Mouse (Mus musculus) spleen, postnatal 10 days (tissue): ENCODE results near the gene Prex1.

Experiments
- DNase-seq, 2 experiments: peaks; one replicate each; pipeline ENCODE4 v3.0.0; 2021 to 2022; ENCODE audit warnings: low spot score in 2 of 2

Gene Prex1

DNA sequence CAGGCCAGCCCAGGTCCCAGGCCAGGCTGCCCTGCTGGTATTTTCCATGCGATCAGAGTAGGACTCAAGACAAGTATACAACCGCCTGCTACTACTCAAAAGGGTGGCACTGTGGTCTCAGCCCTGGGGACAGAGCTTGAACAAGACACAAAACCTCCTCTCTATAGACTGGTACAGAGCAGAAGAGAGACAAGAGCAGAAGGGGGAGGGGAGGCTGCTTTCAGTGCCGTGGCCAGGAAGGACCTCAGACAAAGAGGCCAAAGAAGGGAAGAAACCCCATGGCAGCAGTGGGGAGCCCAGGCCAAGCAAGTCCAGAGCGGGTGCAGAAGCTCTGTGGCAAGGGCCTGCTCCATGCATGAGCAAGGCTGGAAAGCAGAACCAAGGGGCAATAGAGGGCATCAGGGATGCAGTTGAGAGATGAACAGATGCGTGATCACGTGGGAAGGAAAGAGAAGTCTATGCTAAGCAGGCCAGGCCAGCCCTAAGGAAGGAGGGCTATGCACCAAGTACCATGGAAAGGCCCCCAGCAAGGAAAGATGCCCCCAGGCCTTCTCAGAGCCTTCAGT, 51.0 kb downstream of the Prex1 start:
- no peak for DNase-seq

DNA sequence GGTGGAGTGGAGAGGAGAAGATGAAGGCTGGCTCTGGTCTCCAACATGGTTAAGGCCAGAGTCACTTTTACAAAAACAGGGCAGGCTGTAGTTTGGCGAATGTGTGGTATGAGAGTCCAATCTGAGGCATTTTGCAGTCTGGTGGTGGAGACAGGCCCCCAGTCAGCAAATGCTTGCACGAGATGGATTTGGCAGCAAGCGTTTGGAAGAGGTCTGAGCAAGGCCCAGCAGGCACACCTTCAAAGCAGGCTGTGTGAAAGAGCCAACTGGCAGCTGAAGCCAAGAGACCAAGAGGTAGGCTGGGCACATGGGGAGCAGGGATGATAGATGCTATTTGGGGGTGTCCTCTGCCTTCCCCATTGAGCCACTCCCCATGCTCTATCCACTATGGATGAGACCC, 51.7 kb downstream of the Prex1 start:
- no peak for DNase-seq

DNA sequence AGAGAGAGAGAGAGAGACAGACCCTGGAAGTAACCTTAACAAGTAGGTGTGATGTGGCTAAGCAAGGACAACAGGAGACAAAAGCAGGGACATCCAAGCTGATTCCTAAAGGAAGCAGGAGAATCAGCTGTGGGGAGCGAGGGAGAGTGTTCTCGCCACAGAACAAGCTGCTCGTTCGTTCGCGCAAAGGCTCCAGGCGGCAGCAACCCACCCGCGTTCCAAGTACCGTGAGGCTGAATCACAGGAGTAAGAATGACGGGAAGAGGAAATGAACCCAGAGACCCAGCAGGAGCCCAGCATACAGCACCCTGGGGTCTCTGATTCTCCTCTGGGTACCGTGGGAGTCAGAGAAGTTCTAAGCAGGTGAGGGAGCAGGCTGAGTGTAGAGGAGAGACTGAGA, 52.1 kb downstream of the Prex1 start:
- no peak for DNase-seq

DNA sequence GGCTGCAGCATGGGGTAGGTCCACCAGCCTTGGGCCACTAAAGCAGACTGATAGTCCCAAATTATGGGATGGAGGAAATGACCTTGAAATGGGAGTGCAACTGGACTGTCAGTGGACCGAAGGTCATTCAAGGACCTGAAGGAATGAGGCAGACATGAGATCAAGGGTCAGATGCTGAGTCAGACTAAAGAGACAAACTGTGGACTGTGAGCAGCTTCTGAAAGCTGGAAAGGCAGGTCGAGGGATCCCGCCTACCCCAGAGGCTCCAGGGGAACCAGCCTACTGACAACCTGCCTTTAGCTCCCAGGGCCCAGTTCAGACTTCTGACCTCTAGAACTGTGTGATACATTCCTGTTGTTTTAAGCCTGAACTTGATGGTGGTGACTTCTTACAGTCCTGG, 55.3 kb downstream of the Prex1 start:
- no peak for DNase-seq

DNA sequence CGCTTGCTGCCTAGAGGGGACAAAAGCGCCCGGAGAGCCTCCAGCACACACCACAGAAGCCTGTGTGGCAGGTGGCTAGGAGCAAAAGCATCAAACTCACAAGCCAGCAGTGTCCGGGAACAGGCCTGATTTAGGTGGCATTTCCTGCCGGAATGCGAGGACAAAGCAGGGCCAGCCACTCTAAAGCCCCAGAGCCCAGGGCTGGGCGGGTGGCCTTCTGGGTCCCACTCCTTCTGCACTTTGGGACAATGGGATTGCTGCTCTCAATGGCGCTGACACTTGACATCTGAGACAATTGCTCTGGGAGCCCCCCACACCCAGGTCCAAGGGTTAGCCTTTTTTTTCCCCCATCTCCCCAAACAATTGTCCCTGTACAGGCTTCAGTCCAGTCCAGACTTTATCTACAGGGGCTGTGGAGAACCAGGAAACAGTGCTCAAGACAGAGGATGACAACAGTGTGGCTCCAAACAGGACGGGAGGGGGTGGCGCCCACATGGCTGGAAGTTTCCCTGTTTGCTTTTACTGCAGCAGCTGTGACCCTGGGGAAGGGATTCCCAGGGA, 56.1 kb downstream of the Prex1 start:
- no peak for DNase-seq

DNA sequence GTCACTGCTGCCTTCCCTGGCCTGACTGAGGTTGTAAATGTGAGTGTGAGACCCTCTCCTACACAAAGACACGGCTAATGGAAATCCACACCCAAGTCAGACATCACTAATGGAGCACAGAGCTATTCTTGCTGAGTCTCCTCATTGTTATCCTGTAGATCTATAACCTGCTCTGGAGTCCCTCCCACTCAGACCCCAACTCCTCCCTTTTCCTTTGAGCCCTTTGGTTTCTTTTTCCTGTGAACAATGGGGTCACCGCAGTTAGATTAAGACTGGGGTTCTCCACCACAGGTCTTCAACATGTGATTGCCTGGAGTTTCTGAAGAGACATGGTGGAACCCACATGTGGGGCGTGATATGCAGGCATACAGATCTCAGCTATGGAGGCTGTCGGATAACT, 57.0 kb downstream of the Prex1 start:
- DNase-seq: no peak

DNA sequence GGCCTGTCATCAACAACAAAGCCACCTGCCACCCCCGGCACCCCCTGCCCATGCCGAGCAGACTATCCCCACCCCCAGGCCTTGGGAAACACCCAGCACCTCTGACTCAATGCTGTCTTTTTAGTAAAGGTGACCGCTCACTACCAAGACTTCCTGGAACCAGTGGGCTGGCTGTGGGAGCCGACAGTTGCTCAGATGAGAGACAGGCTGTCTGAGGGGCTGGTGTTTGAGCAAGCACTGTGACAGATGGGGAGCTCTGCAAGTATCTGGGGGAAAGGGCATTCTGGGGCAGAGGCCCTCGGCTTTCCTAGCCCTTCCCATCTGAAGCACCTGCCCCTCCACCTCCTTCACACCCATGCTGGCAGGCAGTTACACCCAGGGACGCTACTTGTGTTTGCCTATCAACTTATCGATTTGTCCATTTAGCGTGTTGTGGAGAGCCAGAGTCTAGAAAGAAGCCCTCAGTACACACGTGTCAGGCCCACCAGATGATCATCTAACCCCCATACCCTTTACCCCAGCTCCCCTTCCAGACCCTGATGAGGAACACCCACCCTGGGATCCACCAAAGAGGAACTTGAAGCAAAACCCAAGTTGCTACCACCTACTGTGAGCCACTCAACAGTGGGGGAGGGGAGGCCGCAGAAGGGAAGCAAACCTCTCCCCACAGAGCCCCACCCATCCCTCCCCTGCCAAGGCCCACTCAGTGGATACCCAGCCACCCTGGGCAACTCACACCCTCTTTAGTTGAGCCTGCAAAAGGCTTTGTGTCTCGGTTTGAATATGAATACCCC, 57.7 kb downstream of the Prex1 start:
- peak in 1 of 2 experiments; percentile 80 for DNase-seq

DNA sequence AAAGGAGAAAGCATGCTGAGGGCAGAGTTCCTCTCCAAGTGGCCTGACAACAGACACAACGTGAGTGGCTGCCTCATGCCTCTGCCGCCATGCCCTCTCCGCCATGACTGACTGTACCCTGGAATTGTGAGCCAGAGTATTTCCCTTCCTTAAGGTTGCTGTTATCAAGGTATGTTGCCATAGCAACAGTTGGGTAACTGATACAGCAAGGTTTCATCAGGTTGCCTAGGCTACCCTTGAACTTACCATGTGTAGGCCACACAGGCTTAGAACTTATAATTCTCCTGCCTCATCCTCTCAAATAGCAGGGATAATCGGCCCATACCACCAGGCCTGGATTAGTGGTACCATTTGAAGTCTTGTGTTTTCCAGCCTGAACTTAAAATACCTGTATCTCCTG, 58.3 kb downstream of the Prex1 start:
- no peak for DNase-seq

DNA sequence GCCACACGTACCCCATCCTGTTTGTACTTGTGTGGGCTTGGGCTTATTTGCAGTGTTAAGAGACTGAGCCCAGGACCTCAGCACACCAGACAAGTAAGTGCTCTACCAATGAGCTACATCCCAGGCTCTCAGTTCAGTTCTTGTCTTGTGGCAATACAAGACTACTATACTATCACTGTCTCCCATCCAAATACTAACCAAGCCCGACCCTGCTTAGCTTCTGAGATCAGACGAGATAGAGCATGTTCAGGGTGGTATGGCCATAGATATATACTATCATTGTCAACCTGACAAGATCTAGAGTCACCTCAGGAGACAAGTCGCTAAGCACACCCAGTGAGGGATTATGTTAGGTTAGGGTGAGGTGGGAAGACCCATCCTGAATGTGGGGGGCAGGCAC, 58.8 kb downstream of the Prex1 start:
- no peak for DNase-seq

DNA sequence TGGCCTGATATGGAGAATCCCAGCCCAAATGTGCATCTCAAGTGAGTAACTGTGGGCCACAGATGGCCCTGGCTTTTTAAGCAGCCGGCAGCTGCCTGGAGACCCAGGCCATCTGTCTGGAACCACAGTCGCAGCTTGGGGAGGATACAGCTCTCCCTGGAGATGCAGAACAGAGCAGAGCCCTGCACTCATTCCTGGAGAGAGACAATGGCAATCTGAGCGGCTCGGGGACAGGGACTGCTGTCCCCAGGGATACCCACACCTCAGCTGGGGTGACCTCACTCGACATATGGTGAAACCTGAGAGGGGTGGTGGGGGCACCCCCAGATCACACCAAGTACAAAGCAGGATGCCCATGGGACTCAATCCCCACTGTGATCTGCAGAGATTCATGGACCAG, 60.1 kb downstream of the Prex1 start:
- no peak for DNase-seq

DNA sequence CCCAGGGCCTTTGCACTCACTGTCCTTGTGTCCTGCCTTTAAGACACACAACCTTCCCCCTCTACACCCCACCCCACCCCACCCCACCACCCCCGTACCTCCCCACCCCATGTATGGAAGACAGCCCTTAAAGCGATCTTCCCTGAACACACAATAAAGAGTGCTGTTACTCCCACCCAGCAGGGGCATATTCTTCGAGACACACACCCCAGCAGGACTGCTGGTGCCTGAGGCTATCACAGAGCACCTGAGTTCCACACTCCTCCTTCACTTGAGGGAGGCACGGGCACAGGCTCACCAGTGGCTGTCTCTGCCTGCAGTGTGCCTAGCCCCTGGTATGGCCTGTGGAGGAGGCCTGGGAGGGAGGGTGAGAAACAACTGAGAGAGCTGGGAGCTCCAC, 61.0 kb downstream of the Prex1 start:
- DNase-seq: no peak

DNA sequence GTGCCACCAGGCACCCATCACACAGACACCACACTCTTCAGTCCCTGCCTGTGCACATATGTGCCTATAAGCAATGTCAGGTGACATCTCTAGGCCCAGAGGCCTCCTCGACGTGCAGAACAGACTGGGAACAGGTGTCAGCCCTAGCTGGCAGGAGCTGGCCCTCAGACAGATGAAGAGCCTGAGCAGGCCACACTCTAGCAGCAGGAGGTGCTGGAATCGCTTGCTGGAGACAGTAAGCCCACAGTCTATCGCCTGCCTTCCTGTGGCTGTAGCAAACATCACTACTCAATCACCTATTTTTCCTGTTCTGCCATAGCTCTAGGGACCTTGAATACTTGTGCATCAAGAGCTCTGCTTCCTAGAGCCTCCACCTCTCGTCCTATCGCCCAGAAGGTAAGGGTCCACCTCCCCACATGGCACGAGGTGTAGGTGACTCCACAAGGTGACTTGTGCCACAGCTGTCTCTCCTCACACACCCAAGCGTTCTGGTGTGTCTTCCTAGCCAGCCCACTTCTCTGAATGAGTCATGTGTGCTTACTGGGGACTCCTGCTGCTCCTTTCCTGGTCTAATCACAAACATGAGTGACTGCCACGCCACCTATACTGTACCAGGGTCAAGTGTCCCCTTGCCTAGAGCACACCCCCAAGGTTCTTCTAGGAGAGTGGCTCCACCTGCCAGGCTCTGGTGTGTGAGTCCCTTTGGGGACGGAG, 62.2 kb downstream of the Prex1 start:
- DNase-seq: no peak

DNA sequence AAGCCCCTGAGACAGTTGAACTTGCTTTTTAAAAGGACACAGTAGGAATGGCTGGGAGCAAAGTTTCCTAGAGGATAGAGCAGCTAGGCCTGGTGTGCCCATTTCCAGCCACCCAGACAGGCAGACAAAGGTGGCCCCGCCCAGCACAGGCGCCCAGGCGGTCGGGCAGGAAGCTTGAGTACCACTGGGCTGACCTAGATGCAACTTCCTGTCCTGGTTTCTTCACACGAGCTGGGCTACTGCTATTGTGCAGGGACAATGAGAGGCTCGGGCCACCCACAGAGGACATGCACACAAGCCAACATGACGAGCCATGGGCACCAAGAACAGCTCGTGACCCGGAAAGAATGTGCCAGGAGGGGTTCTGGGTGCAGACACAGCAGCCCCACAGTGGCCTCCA, 63.2 kb downstream of the Prex1 start:
- DNase-seq: peak in 1 of 2 experiments; percentile 55

DNA sequence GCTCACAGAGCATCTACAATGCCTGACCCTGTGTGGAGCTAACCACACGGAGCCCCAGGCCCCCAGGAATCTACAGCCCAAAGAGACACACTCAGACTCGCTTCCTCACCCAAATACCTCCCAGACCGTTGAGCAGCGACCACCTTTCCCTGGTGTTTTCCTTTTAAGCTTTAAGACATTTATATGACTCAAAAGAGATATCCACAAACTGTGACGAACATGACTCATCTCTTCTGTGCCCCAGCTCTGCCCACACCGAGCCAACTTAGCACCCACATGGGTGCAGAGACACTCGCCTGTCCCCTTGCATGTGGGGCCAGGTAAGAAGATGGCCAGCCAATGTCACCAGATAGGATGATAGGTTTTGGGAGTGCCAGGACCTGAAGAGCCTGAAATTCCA, 66.4 kb downstream of the Prex1 start:
- no peak for DNase-seq

DNA sequence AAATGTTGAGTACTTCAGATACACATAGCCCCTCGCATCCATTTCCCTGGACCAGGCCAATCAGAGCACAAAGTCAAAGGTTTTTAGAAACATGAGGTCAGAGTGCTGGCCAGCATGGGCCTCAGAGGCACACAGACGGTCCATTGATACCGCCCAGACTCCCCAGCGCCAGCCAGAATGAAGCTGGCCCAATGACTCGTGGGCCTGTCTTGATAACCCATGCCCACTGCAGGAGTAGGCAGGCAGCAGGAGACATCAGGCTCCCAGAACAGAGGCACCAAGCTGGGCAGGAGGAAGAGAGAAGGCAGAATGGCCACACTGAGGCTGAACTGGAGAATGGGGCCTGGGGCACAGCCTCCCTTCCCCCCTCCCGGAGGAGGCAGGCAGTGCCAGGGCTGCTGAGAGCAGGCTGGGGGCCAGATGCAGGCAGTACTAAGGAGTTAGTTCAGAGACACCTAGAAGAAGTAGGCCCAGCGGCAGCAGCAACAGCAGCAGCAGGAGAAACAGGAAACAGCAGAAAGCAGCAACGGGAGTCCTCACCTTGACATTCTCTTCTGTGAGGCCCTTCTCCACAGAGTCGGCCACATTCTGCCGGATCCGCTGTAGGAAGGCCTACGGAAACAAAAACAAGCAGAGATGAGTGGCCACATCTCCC, 67.1 kb downstream of the Prex1 start:
- DNase-seq: no peak

DNA sequence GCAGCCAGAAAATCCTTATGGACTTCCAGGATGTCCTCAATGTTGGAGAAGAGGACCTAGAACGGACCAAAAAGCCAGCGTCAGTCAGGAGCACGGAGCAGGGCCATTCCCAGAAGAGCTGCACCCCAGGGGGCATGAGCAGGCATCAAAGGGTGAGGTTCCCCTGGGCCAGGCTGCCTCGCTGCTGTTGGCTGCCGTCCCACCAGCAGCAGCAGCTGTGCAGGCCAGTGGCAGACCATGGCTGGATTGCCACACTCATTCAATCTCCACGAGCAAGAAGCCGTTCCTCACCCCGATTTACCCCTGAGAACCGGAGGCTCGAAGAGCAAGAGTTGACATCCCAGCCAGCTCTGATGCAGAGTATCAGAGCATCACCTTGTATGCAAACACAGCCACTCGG, 68.8 kb downstream of the Prex1 start:
- no peak for DNase-seq

DNA sequence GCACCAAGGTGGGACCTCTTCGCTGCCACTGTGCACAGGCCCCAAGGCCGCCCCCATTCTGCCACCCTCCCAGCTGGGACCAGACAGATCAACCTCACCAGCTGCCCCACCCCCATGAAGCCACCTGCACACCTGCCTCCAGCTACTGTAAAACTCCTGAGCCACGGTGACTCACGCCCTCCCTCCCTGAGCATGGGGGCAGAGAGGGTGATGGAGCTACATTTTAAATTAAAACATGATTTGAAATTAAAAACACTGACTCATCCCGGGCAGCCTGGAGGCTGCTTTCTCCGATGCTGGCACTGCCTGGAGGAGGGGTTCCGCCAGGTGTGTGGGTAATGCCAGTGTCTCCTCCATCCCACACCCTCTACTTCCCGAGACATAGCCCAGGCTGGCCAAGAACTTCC, 71.0 kb downstream of the Prex1 start:
- no peak for DNase-seq

DNA sequence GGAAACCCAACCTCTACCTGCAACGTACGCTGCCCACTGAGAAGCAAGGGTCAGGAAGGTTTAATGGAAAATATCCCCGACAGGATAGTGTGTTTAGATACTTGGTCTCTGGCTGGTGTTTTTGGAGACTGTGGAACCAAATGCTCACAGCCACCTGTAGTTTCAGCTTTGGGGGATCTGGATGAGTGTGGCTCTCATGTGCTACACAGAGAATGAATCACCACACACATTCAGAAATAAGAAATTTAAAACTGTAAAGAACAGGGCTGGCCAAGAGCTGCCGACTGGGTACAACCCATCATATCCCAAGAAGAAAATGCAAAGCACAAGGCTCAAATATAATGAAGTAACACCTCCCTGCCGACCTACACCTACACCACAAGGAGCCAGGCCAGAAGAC, 73.9 kb downstream of the Prex1 start:
- no peak for DNase-seq

DNA sequence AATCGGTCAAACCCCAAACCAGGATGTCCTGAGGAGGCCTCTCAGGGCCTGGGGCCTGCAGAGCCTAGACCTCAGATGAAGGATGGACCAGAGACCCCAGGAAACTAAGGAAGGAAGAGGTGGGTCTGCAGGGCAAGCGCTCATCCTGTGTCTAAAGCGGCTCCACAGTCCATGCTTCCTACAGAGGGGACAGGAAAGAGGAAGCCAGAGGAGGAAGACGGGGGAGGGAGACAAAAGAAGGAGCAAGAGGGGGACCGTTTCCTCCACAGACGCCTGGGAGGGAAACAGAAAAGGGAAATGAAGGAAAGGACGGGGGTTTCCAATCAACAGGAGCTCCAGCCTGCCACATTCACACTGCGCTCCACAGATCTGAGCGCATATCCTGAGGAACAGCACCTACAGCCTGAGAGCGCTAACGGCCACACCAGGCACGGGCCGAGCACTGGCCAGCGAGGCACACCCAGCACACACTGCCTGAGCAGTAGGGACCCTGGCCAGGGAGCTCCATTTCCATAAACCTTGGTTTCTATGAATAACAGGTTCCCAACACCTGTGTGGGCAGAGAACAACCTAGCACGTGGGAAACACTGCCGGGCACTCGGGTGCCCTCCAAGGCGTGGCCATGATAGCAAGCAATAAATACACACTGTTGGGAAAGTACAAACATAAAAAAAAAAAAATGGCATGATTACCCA, 74.5 kb downstream of the Prex1 start:
- DNase-seq: no peak

DNA sequence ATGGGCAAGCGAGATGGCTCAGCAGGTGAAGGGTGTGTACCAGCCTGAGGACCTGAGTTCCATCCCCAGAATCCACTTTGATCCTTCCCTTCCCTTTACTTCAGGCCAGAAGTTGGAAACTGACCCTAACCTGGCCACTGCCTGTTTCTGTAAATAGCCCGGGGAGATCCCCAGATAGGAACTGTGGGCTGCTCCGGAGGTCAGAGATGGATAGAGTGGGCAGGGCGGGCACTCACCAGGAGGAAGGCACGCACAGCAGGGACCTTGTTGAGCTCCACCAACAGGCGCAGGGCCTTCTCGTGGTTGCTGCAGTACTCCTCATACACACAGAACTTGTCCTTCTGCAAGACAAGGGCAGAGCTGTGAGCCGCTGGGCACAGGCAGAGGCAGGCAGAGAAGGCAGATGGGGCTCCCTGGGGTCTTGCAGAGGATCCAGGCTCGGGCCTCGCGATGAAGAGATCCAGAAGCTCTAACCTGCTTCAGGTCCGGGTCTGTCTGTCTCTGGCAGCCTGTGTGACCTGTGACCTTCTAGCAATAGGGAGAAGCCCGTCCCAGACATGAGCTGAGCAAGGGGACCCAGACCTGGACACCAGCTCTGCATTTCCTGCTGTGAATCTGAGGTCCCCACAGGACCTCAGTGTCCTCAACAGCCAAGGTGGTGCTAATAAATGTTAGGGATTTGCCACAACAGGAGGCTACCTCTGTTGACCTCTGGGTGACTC, 75.4 kb downstream of the Prex1 start:
- DNase-seq: no peak

DNA sequence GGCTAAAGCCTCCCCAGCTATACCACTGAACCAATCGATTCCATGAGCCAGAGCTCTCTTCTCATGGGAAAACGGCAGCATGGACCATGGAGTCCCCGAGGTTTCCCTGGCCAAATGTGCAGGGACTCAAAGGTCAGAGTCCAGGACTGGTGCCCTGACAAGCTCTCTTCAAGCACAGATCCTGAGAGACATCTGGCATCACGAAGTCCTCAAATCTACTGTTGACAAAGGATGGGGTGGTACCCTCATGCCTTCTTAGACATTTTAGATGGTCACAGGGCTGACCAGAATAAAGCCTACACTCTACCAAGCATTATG, 76.0 kb downstream of the Prex1 start:
- DNase-seq: no peak
